Mouse (Mus musculus): ENCODE data around the gene Ralgapa1. TPM values are rescaled to one million over a fixed set of nuclear protein-coding genes. Genes with fewer than 3 reads are reported as not detected.
A peak's percentile ranks its signal among the peaks of the same experiment; 100 is the strongest.

Gene Ralgapa1
- total RNA-seq (2021): 100 to 1,000 TPM; 119 to 125 TPM
- long read RNA-seq, experiment 1, full-length matches to known transcripts: 6 of 45 reads
- long read RNA-seq, experiment 1, partial matches to known transcripts: 8 of 45 reads
- long read RNA-seq, experiment 1, other reads (novel, unspliced or antisense): 31 of 45 reads
- long read RNA-seq, experiment 2, full-length matches to known transcripts: 2 of 20 reads
- long read RNA-seq, experiment 2, partial matches to known transcripts: 6 of 20 reads
- long read RNA-seq, experiment 2, other reads (novel, unspliced or antisense): 12 of 20 reads

GRCm38 (mm10) chr12:55820661-55821314 lies at the start of gene Ralgapa1:
Gene Ralgapa1, minus strand, starts transcription at chr12:55821167.
- DNase-seq (ENCODE audit: low spot score in 2 of 2): peak; percentile 82 to 89

GRCm38 (mm10) chr12:55869622-55870322 lies 48.8 kb upstream of the Ralgapa1 start:
- no peak for DNase-seq (ENCODE audit: low spot score in 2 of 2)

DNA sequence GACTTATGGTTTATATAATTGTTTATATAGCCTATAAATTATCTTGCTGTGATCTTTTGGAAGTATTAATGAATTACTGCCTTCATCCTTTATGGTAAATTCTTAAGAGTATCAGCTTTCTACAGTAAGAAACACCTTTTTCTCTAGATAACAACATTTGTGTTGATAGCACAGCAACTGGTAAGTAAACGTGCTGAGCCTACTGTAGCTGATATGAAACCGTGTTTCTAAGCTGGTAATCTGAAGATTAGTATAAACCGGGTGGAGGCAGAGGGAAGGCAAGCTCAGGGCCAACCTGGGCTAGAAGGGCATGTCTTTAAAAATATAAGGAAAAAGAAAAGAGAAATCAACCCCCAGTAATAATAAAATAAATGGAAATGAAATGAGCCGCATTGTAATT lies 46.8 kb upstream of the Ralgapa1 start:
- DNase-seq (ENCODE audit: low spot score in 2 of 2): no peak

DNA sequence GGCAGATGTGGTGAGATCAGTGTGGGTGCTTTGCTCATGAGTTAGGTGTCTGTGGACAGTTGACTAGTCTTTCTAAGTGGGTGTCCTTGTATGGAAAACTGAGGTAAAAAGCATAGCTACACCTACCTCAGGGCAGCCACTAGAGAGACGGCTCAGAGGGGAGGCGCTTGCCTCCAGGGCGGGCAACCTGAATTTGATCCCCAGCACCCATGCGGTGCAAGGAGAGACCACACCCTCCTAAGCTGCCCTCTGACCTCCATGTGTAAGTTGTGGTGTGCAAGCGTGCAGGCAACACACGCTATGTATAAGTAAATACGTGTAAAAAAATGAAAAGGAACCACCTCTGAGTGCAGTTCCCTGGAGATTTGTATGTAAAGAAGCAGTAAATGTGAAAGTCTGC lies 39.7 kb upstream of the Ralgapa1 start:
- DNase-seq (ENCODE audit: low spot score in 2 of 2): no peak

DNA sequence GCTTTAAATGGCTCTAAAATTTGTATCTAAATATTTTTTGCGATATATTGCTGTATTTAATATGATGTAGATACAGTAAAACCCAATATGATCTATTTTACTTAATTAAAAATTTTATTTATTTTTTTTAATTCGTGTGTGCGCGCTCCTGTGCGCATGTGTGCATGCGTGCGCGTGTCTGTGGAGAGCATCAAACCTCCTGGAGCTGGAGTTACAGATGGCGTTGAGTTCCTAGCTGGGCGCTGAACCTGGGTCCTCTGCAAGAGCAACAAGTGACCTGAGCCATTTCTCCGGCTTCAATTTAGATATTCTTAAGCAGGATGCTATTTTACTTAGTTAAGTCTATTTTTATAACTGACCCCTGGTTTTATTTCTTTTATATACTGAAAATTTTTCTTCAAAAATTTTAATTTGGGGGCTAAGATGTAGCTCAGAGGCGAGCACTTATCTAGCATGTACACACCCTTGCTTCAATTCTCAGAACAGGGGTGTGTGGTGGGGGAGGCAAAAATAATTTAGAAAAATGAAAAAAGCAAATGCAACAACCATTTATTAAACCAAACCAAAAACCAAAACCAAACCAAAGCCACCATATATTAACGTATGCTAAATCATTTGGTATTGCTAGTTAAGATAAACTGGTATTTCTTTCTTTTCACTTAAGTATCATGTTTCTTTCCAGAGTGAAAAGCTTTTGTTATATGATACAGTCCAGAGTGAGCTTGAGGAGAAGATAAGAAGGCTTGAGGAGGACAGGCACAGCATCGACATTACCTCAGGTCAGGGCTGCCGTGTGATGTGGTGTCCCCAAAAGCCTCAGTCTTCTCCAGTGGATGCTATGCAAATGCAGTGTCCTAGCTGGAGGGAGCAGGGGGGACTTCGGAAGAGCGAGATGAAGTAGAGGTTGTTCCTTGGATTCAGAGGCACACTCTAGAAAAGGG lies 38.7 kb upstream of the Ralgapa1 start:
- DNase-seq (ENCODE audit: low spot score in 2 of 2): no peak

DNA sequence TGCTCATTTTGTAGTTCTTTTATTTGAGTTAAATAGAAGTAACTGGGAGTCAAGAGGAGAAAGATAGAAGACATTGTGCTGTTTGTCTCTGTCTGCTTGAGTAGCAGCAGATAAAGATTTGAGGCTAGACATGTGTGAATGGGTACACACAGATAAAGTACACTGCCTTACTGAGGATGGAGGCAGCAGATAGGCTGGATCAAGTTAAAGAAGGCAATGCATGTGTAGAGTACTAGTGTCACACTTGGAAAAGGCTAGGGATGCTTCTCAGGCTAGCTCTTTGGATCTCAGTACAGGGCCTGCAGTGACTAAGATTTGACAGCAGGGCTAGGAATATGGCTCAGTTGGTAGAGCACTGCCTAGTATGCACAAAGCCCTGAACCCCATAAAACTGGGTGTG lies 29.7 kb upstream of the Ralgapa1 start:
- no peak for DNase-seq (ENCODE audit: low spot score in 2 of 2)

DNA sequence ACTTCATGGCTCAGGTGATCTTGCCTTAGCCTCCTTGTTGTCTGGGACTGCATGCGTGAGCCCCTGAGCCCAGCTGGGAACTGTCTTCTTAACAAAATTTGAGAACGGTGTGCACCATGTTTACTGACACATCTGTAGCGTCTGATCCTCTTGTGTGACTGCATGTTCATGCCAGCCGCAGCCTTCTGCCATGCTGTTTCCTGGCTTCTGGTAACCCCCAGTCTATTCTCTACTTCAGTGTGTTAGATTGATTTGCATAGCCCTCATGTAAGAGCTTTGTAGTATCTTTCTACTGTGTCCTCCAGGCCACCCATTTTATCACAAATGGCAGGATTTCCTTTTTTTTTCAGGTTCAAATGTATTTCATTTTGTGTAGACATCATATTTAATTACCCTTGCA lies 26.9 kb upstream of the Ralgapa1 start:
- no peak for DNase-seq (ENCODE audit: low spot score in 2 of 2)

GRCm38 (mm10) chr12:55846741-55847140 lies 25.8 kb upstream of the Ralgapa1 start:
- DNase-seq (ENCODE audit: low spot score in 2 of 2): peak in 1 of 2 experiments; percentile 24

- no peak for DNase-seq (ENCODE audit: low spot score in 2 of 2)
These were observed 16.5 kb upstream of the Ralgapa1 start for GRCm38 (mm10) chr12:55837495-55837894.

GRCm38 (mm10) chr12:55836199-55836951 lies 15.4 kb upstream of the Ralgapa1 start, which contains the start of gene Brms1l:
Gene Brms1l, plus strand, starts transcription at chr12:55836324.
- peak; percentile 93 to 97 for DNase-seq (ENCODE audit: low spot score in 2 of 2)

GRCm38 (mm10) chr12:55835857-55836198 lies 14.9 kb upstream of the Ralgapa1 start:
- DNase-seq (ENCODE audit: low spot score in 2 of 2): no peak

DNA sequence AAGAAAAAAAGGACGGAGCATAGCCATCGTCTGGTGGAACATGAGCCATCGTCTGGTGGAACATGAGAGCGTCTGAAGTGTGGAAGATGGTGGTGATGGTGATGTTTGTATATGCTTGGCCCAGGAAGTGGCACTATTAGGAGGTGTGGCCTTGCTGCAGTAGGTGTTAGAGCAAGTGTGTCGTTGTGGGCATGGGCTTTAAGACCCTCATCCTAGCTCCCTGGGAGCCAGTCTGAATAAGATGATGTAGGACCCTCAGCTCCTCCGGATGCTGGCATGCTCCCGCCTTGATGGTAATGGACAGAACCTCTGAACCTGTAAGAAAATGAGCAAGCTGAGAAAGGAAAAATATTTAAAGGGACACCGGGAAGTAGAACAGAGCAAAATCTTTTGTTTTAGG lies 13.9 kb upstream of the Ralgapa1 start:
- no peak for DNase-seq (ENCODE audit: low spot score in 2 of 2)

- no peak for DNase-seq (ENCODE audit: low spot score in 2 of 2)
These were observed 13.1 kb upstream of the Ralgapa1 start for GRCm38 (mm10) chr12:55833906-55834625.

DNA sequence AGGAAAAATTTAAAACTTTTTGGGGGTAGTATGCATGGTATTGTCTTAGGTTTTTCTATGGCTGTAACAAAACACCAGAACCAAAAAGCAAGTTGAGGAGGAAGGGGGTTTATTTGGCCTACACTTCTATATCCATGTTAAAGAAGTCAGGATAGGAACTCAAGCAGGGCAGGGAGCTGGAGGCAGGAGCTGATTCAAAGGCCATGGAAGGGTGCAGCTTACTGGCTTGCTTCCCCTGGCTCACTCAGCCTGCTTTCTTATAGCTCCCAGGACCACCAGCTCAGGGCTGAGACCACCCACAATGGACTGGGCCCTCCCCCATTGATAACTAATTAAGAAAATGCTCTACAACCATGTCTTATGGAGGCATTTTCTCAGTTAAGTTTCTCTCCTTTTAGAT lies 12.0 kb upstream of the Ralgapa1 start:
- no peak for DNase-seq (ENCODE audit: low spot score in 2 of 2)

- peak; percentile 78 to 81 for DNase-seq (ENCODE audit: low spot score in 2 of 2)
These were observed 10.1 kb upstream of the Ralgapa1 start for GRCm38 (mm10) chr12:55831101-55831500.

DNA sequence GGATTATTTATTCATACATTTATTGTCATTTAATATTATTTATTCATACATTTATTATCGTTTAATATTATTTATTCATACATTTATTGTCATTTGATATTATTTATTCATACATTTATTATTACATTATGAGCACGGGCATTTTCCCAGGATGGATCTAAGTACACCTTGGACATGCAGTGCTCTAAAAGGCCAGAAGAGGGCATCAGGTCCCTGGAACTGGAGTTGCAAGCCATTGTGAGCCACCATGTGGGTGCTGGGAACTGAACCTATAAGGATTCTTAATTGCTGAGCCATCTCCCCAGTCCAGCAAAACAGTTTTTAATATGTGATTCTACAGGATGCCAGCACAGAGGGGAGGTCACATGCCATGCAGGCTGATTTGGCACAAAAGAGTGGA lies 4.6 kb upstream of the Ralgapa1 start:
- no peak for DNase-seq (ENCODE audit: low spot score in 2 of 2)

DNA sequence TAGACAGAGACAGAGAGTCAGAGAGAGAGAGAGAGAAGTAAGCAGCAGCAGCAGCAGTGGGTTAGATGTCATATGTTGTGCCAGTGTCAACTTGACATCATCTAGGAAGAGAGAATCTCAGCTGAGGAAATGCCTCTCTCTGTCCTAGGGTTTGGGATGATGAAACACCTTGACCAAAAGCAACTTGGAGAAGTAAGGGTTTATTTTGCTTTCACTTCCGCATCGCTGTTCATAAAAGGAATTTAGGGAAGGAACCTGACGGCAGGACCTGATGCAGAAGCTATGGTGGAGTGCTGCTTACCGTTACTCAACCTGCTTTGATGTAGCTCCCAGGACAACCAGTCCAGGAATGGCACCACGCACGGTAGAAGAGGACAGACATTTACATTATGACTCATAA lies 3.1 kb upstream of the Ralgapa1 start:
- DNase-seq (ENCODE audit: low spot score in 2 of 2): no peak

- peak; percentile 27 to 44 for DNase-seq (ENCODE audit: low spot score in 2 of 2)
These were observed 777 bp downstream of the Ralgapa1 start for GRCm38 (mm10) chr12:55820119-55820660.

DNA sequence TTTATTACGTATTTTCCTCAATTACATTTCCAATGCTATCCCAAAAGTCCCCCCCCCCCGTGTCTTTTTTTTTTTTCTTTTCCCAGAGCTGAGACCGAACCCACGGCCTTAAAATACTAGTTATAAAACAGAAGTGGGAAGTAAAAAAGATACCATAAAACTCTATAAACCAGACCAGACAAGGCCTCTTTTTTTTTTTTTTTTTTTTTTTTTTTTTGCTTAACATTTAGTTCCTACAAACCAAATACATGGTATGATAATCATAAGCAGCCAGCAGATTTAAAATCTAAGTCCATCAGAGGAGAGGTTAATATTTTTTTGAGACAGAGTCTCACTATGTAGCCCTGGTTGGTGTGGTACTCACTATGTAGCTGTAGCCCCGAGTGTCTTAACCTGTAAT lies 4.5 kb downstream of the Ralgapa1 start:
- DNase-seq (ENCODE audit: low spot score in 2 of 2): no peak
